Mouse (Mus musculus) c-Kit-negative CD71-positive TER-119-positive erythroid progenitor cells, embryonic 14.5 days (primary cell): Measurements from ENCODE around the gene Jak2.
A peak's percentile ranks its signal among the peaks of the same experiment; 100 is the strongest.

Experiments
- DNase-seq: peaks from one replicate; pipeline ENCODE4 v3.0.0-alpha.2; 2013; ENCODE audit warnings: low read depth, low spot score

The Jak2 gene

GRCm38 (mm10) chr19:29252831-29253545, 1.4 kb downstream of the Jak2 start:
- DNase-seq = peak; percentile 51

GRCm38 (mm10) chr19:29253728-29254127, 2.1 kb downstream of the Jak2 start:
- peak; percentile 89 for DNase-seq

- DNase-seq = no peak
These were observed 3.0 kb downstream of the Jak2 start for GRCm38 (mm10) chr19:29254671-29255070.

GRCm38 (mm10) chr19:29255327-29256027, 3.8 kb downstream of the Jak2 start:
- DNase-seq = no peak

GRCm38 (mm10) chr19:29261638-29262037, 10.0 kb downstream of the Jak2 start:
- no peak for DNase-seq

- DNase-seq = no peak
These were observed 11.9 kb downstream of the Jak2 start for GRCm38 (mm10) chr19:29263492-29263891.

GRCm38 (mm10) chr19:29265538-29265937, 13.9 kb downstream of the Jak2 start:
- DNase-seq = no peak

GRCm38 (mm10) chr19:29267075-29267868, 15.6 kb downstream of the Jak2 start:
- no peak for DNase-seq

- DNase-seq = no peak
These were observed 17.2 kb downstream of the Jak2 start for GRCm38 (mm10) chr19:29268788-29269321.

- no peak for DNase-seq
These were observed 18.6 kb downstream of the Jak2 start for GRCm38 (mm10) chr19:29270226-29270625.

GRCm38 (mm10) chr19:29271147-29271578, 19.5 kb downstream of the Jak2 start:
- DNase-seq = no peak

- no peak for DNase-seq
These were observed 20.6 kb downstream of the Jak2 start for GRCm38 (mm10) chr19:29272011-29272809.

GRCm38 (mm10) chr19:29276414-29276813, 24.8 kb downstream of the Jak2 start:
- DNase-seq = no peak

- DNase-seq = no peak
These were observed 27.4 kb downstream of the Jak2 start for GRCm38 (mm10) chr19:29278944-29279587.

- DNase-seq = no peak
These were observed 33.8 kb downstream of the Jak2 start for GRCm38 (mm10) chr19:29285451-29285869.

GRCm38 (mm10) chr19:29287863-29288262, 36.2 kb downstream of the Jak2 start:
- no peak for DNase-seq

- DNase-seq = no peak
These were observed 39.9 kb downstream of the Jak2 start for GRCm38 (mm10) chr19:29291532-29291931.

- DNase-seq = no peak
These were observed 40.9 kb downstream of the Jak2 start for GRCm38 (mm10) chr19:29292546-29292945.

GRCm38 (mm10) chr19:29294756-29295155, 43.1 kb downstream of the Jak2 start:
- no peak for DNase-seq

- no peak for DNase-seq
These were observed 44.5 kb downstream of the Jak2 start for GRCm38 (mm10) chr19:29296166-29296565.

GRCm38 (mm10) chr19:29297366-29297765, 45.7 kb downstream of the Jak2 start:
- DNase-seq = no peak
